Mouse (Mus musculus): ENCODE data around the gene Mrgprf.

Gene Mrgprf

GRCm38 (mm10) chr7:145335199-145335598, 34.6 kb downstream of the Mrgprf start:
- DNase-seq (ENCODE audit: low read depth, low spot score), result no peak

DNA sequence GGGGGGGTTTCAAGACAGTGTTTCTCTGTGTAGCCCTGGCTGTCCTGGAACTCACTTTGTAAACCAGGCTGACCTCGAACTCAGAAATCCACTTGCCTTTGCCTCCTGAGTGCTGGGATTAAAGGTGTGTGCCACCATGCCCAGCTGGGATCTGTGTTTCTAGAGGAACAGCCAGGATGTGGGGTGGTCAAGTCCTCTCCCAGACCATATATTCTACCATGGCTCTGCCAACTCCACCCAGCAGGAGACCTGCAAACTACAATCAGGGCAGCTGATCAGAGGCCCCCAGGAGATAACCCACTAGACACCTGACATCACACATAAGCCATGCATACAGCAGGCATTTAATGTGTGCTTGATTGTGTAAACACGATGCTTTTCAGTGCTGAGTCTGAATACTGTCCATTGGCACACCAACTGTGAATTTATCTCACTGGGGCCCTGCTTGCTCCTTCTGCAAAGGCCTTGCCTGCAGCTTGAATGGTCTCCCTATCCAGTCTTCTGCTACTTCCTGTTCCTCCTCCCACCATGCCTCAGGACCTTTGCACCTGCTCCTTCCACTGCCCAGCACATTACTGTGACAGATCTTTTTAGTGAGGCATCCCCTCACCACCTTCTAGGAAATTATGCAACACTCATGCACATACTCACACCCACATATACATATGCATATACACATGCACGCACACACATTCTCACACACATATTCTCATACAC, 35.1 kb downstream of the Mrgprf start:
- no peak for DNase-seq (ENCODE audit: low read depth, low spot score)

DNA sequence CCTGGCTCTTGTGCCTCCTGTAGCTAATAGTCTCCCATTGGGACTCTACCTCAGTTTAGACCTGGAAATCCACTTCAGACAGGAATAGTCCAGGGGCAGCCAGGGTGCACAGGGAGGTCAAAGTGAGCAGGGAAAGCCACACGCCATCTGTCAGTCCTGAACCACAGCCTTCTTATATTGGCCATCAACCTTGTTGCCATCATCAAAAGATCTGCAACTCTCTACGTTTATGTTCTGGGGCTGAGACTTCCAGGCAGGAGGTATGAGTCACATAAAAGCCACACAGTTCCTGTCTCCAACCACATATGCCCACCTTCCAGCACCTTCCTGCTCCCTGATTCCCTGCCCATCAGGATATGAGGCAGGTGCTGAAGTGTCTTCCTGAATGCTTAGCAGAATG, 37.3 kb downstream of the Mrgprf start:
- no peak for DNase-seq (ENCODE audit: low read depth, low spot score)

DNA sequence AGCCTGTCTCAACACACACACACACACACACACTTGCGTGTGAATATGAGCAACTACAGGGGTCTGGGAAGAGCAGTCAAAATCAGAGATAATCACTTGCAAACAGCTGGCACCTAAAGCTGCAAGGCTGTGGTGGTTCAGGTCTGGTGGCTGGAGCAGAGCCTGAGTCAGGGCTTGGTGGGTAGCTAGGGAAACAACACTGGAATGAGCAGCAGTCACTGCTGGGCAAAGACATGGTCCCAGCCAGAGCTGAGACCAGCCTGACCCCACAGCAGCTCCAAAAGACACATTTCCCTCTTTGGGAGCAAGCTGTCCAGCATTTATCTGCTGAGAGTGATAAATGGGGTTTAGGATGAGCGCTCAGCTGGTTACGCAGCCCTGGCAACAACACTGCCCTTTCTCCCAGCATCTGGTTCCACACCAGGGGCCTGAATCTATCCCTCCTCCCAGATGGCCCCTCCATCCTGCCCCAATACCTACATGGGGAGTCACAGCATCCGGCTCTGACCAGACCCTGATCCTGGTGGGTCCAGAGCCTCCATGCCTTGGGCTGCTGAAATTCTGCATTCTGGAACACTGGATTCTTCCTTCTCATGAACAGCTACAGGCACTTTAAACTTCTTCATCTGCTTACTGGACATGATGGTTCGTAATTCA, 39.7 kb downstream of the Mrgprf start:
- DNase-seq (ENCODE audit: low read depth, low spot score), result no peak
